Mouse (Mus musculus) liver, postnatal 0 days (tissue): ENCODE data around the gene Cep250. TPM values are rescaled to one million over a fixed set of nuclear protein-coding genes. Genes with fewer than 3 reads are reported as not detected.
A peak's percentile ranks its signal among the peaks of the same experiment; 100 is the strongest.

Experiments used
- ATAC-seq: fragments of 200-750 bp; cut with Nextera tagmentation; 2 replicates; pipeline ENCODE4 v1.8.0; 2017; ENCODE audit warnings: mild to moderate bottlenecking, moderate library complexity
- DNase-seq: peaks from one replicate; pipeline ENCODE4 v3.0.0-alpha.2; 2016
- H3K27ac ChIP-seq: fragments of 300-500 bp; sonication (generic); 2 replicates; pipeline ENCODE4 v1.5.1; 2014; ENCODE audit warnings: antibody characterized with exemption, moderate library complexity, mild to moderate bottlenecking, low read depth
- H3K27me3 ChIP-seq: fragments of 300-500 bp; sonication (generic); 2 replicates; pipeline ENCODE4 v1.6.1; 2014; ENCODE audit warnings: low read length, control low read depth, mixed read lengths; ENCODE audit not compliant: insufficient read depth
- H3K36me3 ChIP-seq: fragments of 300-500 bp; sonication (generic); replicated peaks from 2 replicates; pipeline ENCODE4 v1.6.1; 2014; ENCODE audit warnings: mild to moderate bottlenecking, control low read depth, low read length, moderate library complexity, mixed read lengths; ENCODE audit not compliant: insufficient read depth
- H3K4me1 ChIP-seq: fragments of 300-500 bp; sonication (generic); 2 replicates; pipeline ENCODE4 v1.6.1; 2014; ENCODE audit warnings: antibody characterized with exemption, mild to moderate bottlenecking, control low read depth; ENCODE audit not compliant: insufficient read depth
- H3K4me2 ChIP-seq: fragments of 300-500 bp; sonication (generic); 2 replicates; pipeline ENCODE4 v1.6.1; 2014; ENCODE audit warnings: low read depth, mild to moderate bottlenecking, low read length, moderate library complexity, mixed read lengths
- H3K4me3 ChIP-seq: fragments of 300-500 bp; sonication (generic); 2 replicates; pipeline ENCODE4 v1.5.1; 2014; ENCODE audit warnings: low read depth, low read length
- H3K9ac ChIP-seq: fragments of 300-500 bp; sonication (generic); replicated peaks from 2 replicates; pipeline ENCODE4 v1.6.1; 2014; ENCODE audit warnings: mild to moderate bottlenecking, moderate library complexity
- H3K9me3 ChIP-seq: fragments of 300-500 bp; sonication (generic); 2 replicates; pipeline ENCODE4 v1.6.1; 2016; ENCODE audit warnings: mild to moderate bottlenecking, control low read depth, low read length, mixed read lengths
- CTCF ChIP-seq: sonication (generic); IDR thresholded peaks from 2 replicates; pipeline ENCODE4 v1.5.1; 2016; ENCODE audit warnings: antibody characterized with exemption, low read depth
- EP300 ChIP-seq: IDR thresholded peaks from 2 replicates; pipeline ENCODE4 v1.6.1; 2016; ENCODE audit warnings: antibody characterized with exemption, low read depth, mild to moderate bottlenecking
- WGBS: fragments of 180-500 bp; shearing (Covaris S2); extraction: QIAGEN DNeasy Blood & Tissue Kit; methylation state at CpG from one replicate; pipeline ENCODE4 v1.1.7; 2014; ENCODE audit not compliant: insufficient replicate concordance; 5-methylcytosine and 5-hydroxymethylcytosine counted together
- polyA plus RNA-seq: library from polyadenylated mRNA; unstranded; fragments of >200 nt; fragmentation: Nextera tagmentation; extraction: Ambion mirVana; gene quantifications from 2 replicates; pipeline ENCODE4 v1.2.1, GENCODE M21; 2015

Gene Cep250
- polyA plus RNA-seq, 1 experiment from 2014 or later = 5.0 TPM

DNA sequence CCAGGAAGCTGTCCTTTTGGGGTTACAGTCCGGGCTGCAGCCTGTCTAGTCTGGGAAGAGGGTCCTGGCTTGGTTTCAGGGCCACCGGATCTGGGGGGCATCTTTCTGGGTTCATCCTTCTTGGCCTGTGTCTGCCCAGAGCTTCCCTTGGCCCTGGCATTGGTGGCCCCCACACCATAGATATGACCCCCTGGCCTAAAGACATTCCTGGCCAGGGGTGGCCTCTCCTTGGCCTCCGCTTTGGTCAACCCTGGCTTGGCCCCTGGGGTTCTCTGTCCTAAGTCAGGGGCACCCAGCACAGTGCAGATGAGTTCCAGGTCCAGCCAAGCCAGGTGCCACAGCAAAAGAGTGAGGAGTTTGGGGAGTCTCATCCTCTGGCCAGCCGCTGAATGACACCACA is 11.6 kb upstream of the Cep250 start:
- H3K4me3 ChIP-seq = no peak overlapping the region
- 89% methylated on average over 4 of the region's 4 CpGs for WGBS
- no peaks in the 10 kb centered on the region for H3K36me3 ChIP-seq
- H3K9me3 ChIP-seq = no peaks in the 10 kb centered on the region
- no peak overlapping the region for H3K4me2 ChIP-seq
- H3K9ac ChIP-seq = no peak overlapping the region
- ATAC-seq = no peak
- no peak for TF ChIP-seq CTCF
- no peak for TF ChIP-seq EP300
- peaks cover 5% of the 10 kb centered on the region; the same call in 1 of the 2 replicates for H3K4me1 ChIP-seq
- DNase-seq = no peak
- H3K27me3 ChIP-seq = no peaks in the 10 kb centered on the region
- H3K27ac ChIP-seq = no peak overlapping the region

DNA sequence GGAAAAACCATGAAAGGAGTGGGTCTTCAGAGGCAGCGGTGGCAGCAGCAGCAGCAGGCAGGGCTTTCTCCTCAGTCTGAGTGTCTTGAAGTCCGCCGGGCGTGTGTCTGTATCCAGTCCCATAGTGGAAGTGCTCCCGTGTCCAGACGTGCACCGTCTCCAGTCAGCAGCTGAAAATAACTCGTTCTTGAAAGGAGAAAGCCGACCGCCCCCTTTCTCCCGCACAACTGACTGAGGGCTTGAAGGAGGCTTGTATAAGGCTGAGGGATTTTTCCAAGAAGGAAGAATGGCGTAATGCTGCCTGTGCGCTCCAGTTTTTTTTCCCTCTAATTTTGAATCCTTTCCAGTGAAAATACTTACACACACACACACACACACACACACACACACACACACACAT is 11.1 kb upstream of the Cep250 start, which contains the start of gene Gdf5:
Gene Gdf5 (minus strand): TSS at position 244 of the 400 bp plus-strand sequence.
- no peak within 1 kb of the TSS for H3K4me3 ChIP-seq
- H3K27me3 ChIP-seq = no peaks in the 10 kb centered on the region
- H3K36me3 ChIP-seq = no peaks in the 10 kb centered on the region
- TF ChIP-seq CTCF = no peak
- no peak for TF ChIP-seq EP300
- H3K9me3 ChIP-seq = no peaks in the 10 kb centered on the region
- ATAC-seq (no peak), DNase-seq (no peak)
- no peak within 1 kb of the TSS for H3K9ac ChIP-seq
- H3K4me1 ChIP-seq = peaks cover 5% of the 10 kb centered on the region; the same call in 1 of the 2 replicates
- WGBS = 76% methylated on average over 13 of the region's 13 CpGs
- H3K27ac ChIP-seq = no peak within 1 kb of the TSS
- H3K4me2 ChIP-seq = no peak within 1 kb of the TSS

DNA sequence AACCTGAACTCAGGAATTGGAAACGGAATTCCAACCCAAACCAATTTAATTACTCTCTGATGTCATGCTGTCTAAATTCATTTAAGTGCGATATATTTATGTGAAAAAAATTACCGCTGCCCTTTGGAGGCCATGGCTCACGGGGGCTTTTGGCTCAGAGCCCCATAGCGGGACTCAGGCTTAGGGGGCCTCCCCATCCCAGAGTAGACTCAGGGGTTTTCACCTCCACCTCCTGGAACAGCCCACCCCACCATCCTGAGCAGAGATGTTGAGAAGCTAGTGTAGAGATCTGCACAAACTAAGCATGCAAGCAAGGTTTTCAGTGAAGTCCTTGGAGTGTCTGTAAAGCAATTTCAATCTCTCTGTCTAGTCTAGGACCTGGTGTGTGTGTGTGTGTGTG is 10.7 kb upstream of the Cep250 start:
- Histone ChIP-seq H3K36me3 (no peaks in the 10 kb centered on the region), H3K4me3 (no peak overlapping the region), H3K9ac (no peak overlapping the region), H3K4me2 (no peak overlapping the region), H3K27ac (no peak overlapping the region), H3K27me3 (no peaks in the 10 kb centered on the region), H3K9me3 (no peaks in the 10 kb centered on the region), H3K4me1 (peaks cover 5% of the 10 kb centered on the region; the same call in 1 of the 2 replicates)
- TF ChIP-seq CTCF (no peak), EP300 (no peak)
- ATAC-seq = no peak
- no peak for DNase-seq
- WGBS = 79% methylated on average over 5 of the region's 5 CpGs

GRCm38 (mm10) chr2:155946069-155946468 is 10.2 kb upstream of the Cep250 start:
- peaks cover 5% of the 10 kb centered on the region; the same call in 1 of the 2 replicates for H3K4me1 ChIP-seq
- no peaks in the 10 kb centered on the region for H3K36me3 ChIP-seq
- H3K27ac ChIP-seq = no peak overlapping the region
- DNase-seq (peak; percentile 86), ATAC-seq (peak; percentile 15; the same call in 1 of the 2 replicates)
- no peak overlapping the region for H3K4me3 ChIP-seq
- H3K27me3 ChIP-seq = no peaks in the 10 kb centered on the region
- H3K4me2 ChIP-seq = no peak overlapping the region
- WGBS = 1% methylated on average over 7 of the region's 7 CpGs
- no peak overlapping the region for H3K9ac ChIP-seq
- no peaks in the 10 kb centered on the region for H3K9me3 ChIP-seq
- TF ChIP-seq CTCF (peak; percentile 89), EP300 (no peak)

GRCm38 (mm10) chr2:155946499-155946898 is 9.8 kb upstream of the Cep250 start:
- no peaks in the 10 kb centered on the region for H3K27me3 ChIP-seq
- TF ChIP-seq CTCF = no peak
- no peak for TF ChIP-seq EP300
- H3K4me2 ChIP-seq = no peak overlapping the region
- H3K27ac ChIP-seq = no peak overlapping the region
- no peaks in the 10 kb centered on the region for H3K9me3 ChIP-seq
- WGBS = 50% methylated on average over 4 of the region's 4 CpGs
- DNase-seq (no peak), ATAC-seq (no peak)
- peaks cover 5% of the 10 kb centered on the region; the same call in 1 of the 2 replicates for H3K4me1 ChIP-seq
- no peak overlapping the region for H3K4me3 ChIP-seq
- no peak overlapping the region for H3K9ac ChIP-seq
- no peaks in the 10 kb centered on the region for H3K36me3 ChIP-seq

GRCm38 (mm10) chr2:155947390-155948002 is 8.8 kb upstream of the Cep250 start:
- H3K9me3 ChIP-seq = no peaks in the 10 kb centered on the region
- H3K9ac ChIP-seq = no peak overlapping the region
- no peak for TF ChIP-seq CTCF
- TF ChIP-seq EP300 = peak; percentile 64; the same call in 1 of the 2 replicates
- DNase-seq (no peak), ATAC-seq (peak; percentile 51; the same call in 1 of the 2 replicates)
- peaks cover 5% of the 10 kb centered on the region; the same call in 1 of the 2 replicates for H3K4me1 ChIP-seq
- 0 out of 2 replicates have a peak overlapping the region, but pooled peaks have one; percentile 18 for H3K4me2 ChIP-seq
- H3K36me3 ChIP-seq = no peaks in the 10 kb centered on the region
- H3K27me3 ChIP-seq = no peaks in the 10 kb centered on the region
- H3K4me3 ChIP-seq = no peak overlapping the region
- no peak overlapping the region; the same call in 1 of the 2 replicates for H3K27ac ChIP-seq
- 40% methylated on average over 5 of the region's 5 CpGs for WGBS
